Mouse (Mus musculus) activated CD4-positive, CD25-positive, alpha-beta regulatory T cell, adult 4 months (primary cell): ENCODE data around the gene Parvg. TPM values are rescaled to one million over a fixed set of nuclear protein-coding genes. Genes with fewer than 3 reads are reported as not detected.
"Not testable (repeated sequence)": the region's sequence is repeated elsewhere in the genome, so short reads cannot be mapped to it uniquely, and the experiment has no call there.

Experiments used
- ATAC-seq: one replicate; pipeline ENCODE4 v1.8.0; 2017
- polyA plus RNA-seq, 2 experiments: library from polyadenylated mRNA; unstranded; fragments of 100-300 nt; shearing (Covaris generic); gene quantifications; one replicate each; pipeline ENCODE4 v1.2.1; 2017

The Parvg gene
- 10 to 100 TPM; 63.7 to 99.5 TPM for polyA plus RNA-seq

GRCm38 (mm10) chr15:84323966-84324869 is at the start of gene Parvg:
TSS of gene Parvg (plus strand) at chr15:84324026.
- peak; percentile 79 for ATAC-seq

DNA sequence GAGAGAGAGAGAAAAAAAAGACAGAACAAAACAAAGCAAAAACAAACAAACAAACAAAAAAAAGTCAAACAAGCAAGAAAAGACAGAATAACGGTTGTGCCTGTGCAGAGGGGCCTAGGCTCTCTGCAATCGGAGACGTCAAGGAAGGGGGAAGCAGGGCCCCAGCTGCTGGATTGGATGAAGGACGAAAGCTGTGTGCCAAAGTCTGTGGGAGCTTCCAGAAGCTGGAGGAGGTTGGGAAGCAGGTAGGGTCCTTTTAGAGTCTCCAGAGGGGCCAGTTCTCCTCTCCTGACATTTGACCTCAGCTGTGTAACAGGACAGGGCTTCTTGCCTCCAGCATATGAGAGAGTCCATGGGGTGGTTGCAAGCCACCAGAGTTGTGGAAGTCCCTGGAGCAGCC is 47.8 kb upstream of the Parvg start:
- no peak for ATAC-seq

GRCm38 (mm10) chr15:84278091-84278490 is 45.7 kb upstream of the Parvg start:
- no peak for ATAC-seq

DNA sequence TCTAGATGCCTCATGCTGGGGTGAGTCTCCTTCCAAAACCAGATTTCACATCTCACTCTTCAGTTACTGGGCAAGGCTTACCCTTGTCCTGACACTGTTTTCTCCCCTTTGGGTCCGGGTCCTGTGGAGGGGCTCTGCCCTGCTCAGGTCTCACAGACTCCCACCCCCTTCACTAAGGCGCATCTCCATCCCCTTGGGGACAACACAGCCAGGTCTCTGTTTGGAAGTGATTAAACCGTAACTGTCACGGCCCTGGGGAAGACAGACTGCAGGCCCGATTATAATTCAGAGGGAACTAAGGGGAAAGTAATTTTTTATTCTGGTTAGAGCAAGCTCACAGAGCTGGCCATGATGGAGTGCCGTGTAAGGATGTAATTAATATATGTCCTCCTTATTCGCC is 45.2 kb upstream of the Parvg start:
- no peak for ATAC-seq

GRCm38 (mm10) chr15:84280309-84280708 is 43.5 kb upstream of the Parvg start:
- no peak for ATAC-seq

DNA sequence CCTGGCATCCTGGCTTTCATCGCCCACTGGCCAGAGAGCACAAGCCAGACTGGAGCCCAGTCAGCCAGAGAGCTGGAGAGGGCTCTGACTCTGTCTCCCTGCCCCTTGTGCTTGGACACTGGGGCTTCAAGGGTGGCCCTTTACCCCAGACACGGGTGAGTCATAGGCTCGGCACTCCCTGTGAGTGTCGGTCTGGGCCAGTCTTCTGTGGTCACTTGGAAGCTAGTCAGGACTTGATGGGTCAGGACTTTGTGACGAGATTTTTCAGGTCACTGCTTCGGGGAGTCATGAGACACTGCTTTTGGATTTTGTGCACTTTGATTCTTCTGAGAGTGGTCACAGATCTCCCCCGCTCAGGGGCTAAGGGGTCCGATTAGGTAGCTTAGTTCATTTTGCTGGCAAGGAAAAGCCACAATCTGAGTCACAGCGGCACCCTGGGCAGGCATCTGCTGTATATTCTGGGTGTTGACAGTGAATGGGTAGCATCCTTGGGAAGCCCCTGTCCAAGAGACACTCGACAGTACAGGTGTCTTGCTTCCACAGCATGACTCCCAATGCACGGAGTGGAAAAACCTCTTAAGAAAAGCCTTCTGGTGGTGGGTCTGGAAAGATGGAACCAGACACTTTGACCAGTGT is 43.0 kb upstream of the Parvg start:
- no peak for ATAC-seq

DNA sequence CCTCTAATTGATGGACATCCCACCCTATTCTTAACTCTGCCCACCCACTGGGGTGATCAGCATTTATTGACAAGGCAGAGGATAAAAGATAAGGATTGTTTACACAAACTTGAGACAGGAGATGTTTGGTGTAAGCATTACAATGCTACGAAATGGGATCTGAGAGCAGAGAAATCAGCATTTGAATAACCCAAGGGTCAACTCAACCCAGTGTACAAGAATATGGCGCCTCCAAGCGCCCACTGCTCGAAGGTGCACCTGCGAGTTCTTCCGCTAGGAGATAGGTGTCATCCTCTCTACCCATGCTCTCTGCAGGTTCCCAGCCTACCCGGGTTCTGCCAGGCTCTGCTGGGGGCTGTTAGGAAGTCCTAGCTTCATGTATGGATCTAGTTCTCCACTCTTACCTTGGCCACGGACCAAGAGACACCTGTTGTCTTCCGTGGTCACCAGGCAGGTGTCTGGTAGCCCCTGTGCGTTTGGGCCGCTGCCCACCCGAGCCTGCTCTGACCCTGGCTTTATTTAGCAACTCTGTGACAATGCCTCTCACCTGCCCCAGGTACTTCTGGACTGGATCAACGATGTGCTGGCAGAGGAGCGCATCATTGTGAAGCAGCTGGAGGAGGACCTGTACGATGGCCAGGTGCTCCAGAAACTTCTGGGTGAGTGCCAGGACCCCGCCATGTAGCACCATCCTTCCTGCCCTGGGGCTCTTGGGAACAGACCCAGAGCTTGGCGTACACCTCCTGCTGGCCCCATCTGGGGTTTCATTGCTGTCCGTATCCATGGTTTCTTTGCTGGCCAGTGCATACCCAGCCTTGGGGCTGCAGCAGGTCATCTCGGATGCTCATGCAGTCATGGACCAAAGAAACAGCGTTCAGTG is 41.4 kb upstream of the Parvg start:
- no peak for ATAC-seq

DNA sequence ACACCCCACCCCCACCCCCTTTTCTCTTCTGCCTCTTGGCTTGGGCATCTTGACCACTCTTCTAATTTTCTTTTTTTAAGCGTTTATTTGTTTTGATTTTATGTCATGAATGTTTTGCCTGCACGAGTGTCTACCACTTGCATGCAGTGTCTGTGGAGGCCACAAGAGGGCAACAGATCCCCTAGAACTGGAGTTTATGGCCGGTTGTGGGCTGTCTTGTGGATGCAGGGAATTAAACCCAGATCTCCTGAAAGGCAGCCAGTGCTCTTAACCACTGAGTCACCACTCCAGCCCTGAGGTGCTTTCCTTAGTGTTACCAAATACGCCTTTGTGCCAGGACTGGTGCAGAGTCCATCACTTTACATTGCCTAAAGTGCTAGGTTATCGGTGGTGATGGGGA is 39.8 kb upstream of the Parvg start:
- ATAC-seq: no peak

- no peak for ATAC-seq
Observed at GRCm38 (mm10) chr15:84285453-84285852, 38.4 kb upstream of the Parvg start.

GRCm38 (mm10) chr15:84288953-84289352 is 34.9 kb upstream of the Parvg start:
- ATAC-seq: not testable (repeated sequence)

GRCm38 (mm10) chr15:84291097-84291496 is 32.7 kb upstream of the Parvg start:
- no peak for ATAC-seq

DNA sequence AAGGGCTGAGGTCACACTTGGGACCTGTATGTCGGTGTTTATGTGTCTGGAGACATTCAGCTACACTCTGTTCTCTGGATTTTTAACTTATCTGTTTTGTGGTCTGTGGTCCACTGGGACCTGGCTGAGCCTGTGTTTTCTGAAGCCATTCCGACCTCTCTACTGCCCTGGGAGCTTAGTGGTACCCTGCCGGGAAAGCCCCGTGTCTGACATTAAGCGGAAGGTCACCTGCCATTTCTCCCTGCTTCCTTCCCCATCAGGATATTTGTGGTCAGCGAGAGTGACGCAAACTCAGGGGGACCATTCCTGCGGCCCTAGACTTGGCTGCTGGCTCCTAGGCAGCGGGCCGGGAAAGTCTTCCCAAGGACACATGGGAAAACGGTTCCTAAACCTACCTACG is 30.2 kb upstream of the Parvg start:
- no peak for ATAC-seq

GRCm38 (mm10) chr15:84294391-84294790 is 29.4 kb upstream of the Parvg start:
- no peak for ATAC-seq

DNA sequence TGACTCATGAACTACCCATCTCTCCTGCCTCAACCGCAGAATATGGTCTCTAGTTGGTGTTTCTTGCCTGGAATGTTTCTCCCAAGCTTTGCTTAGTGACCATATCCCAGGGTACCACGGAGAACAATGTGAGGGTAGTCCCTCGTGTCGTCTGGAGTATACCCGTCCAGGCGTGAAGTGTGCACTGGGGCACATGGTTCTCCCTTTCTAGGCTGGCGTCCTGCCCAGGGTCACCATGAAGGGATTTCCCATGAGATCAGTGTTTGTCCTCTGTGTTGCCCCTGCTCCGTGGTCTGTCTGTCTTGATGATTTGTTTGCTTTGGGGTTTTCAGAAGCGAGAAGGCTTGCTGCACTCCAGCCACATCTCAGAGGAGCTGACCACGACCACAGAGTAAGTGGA is 28.6 kb upstream of the Parvg start:
- ATAC-seq: no peak

- no peak for ATAC-seq
Observed at GRCm38 (mm10) chr15:84297454-84297853, 26.4 kb upstream of the Parvg start.

- ATAC-seq: no peak
Observed at GRCm38 (mm10) chr15:84298804-84299370, 24.9 kb upstream of the Parvg start.

- no peak for ATAC-seq
Observed at GRCm38 (mm10) chr15:84299662-84300333, 24.0 kb upstream of the Parvg start.

DNA sequence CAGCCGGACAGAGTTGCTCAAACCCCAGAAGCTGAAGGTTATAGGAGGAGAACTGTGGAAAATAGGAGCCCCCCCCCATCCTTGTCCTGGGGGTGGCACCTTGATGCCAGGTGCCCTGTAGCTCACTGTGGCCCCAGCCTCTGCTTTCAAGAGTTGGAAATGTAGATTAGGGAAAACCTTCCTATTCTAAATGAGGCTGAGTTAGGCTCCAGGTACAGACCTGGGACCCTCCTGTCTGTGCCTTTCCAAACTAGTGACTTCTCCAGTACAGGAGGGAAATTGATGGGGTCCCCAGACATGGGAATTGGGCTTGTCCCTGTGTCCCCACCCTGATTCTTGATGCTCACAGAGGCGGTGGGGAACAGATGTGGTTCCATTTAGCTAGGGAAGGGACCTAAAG is 23.2 kb upstream of the Parvg start:
- ATAC-seq: no peak

DNA sequence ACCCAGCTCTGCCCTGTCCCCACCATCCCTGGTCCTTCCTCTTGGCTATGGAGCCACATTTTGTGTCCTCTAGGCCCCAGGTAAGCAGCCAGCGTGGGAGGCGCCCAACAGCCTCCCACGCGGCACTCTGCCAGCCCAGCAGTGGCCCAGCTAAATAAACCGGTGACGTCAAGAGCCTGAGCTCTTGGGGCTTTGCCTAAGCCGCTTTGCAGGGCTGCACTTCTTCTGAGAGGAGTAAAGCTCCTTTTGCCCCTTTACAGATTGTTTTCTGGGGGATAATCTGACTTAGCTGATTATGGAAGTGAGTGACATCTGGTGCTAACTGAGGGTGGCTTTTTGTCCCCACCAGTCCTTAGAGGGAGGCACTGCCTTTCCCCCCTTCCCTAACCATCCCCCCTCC is 22.8 kb upstream of the Parvg start:
- no peak for ATAC-seq

- no peak for ATAC-seq
Observed at GRCm38 (mm10) chr15:84301641-84302420, 22.0 kb upstream of the Parvg start.

DNA sequence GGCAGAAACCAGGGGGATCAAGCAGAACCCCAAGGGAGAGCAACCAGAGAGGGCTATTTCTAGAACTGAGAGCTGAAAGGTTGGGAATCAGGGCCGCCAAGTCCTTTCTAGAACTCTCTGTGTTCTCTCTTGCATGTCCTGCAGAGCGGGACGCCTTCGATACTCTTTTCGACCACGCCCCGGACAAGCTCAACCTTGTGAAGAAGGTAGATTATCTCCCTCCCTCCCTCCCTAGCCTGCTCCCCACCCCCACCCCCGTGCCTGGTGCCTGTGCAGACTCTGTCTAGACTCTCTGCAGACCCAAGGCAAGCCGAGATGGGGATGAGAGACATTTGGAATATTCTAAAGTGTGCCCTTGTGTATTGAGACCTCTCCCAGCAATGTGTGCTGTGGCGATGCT is 20.6 kb upstream of the Parvg start:
- no peak for ATAC-seq
